Comparison of ENCODE assay signal across 23 mouse cellular contexts in the genomic region with DNA sequence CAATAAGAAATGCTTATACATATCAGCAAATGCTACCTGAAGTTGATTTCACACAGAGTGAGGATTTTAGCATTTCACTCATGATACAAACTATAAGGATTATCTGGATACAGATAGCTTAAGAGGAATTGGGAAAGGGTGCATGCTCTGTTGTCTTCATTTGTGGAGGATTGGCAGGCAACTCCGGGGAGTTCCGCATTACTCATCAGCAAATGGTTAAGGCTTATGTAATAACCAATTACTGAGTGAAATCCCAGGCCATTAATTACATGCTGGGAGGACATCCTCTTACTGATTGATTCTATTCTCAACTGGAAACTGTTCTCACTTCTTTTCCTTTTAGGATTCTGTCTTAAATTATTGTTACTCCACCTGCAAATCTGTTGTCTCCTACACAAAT.
DNase-seq lines count a peak whose midpoint lies in the region; ATAC-seq and TF ChIP-seq lines count a peak whose summit lies in the region.
"Had no signal": no experiment of that assay in that cellular context is flagged by ENCODE, and none has a peak within 500 bp of the region (broad histone marks: within the 10 kb centered on the region; RNA-seq: fewer than 3 reads in every experiment).

No protein-coding gene starts in this region.

- no peaks in the 10 kb centered on the region for H3K36me3 ChIP-seq in forebrain, embryonic 15.5 days
- no peaks in the 10 kb centered on the region for H3K36me3 ChIP-seq in forebrain, embryonic 10.5 days (replicated peaks)
- no peaks in the 10 kb centered on the region for H3K36me3 ChIP-seq in midbrain, postnatal 0 days (ENCODE audit: insufficient read depth, low read length)
- H3K36me3 ChIP-seq in midbrain, embryonic 16.5 days (ENCODE audit: control insufficient read depth, insufficient read depth, low read length) = no peaks in the 10 kb centered on the region
- no peaks in the 10 kb centered on the region for H3K36me3 ChIP-seq in kidney, adult 2 months (ENCODE audit: control insufficient read depth, insufficient read depth, low read length)
- H3K36me3 ChIP-seq: embryonic facial prominence, embryonic 13.5 days; hindbrain, embryonic 10.5 days; midbrain, embryonic 12.5 days; neural tube, embryonic 15.5 days had no signal

- WGBS in forebrain, embryonic 15.5 days = 15% methylated on average over 2 of the region's 2 CpGs
- WGBS in forebrain, embryonic 10.5 days = 79% methylated on average over 2 of the region's 2 CpGs
- 71% methylated on average over 2 of the region's 2 CpGs for WGBS in midbrain, postnatal 0 days
- 61% methylated on average over 2 of the region's 2 CpGs for WGBS in midbrain, embryonic 16.5 days
- whole genome bisulfite sequencing in kidney, adult 2 months = 79% methylated on average over 2 of the region's 2 CpGs

- TF ChIP-seq POLR2A in kidney, adult 2 months (IDR thresholded peaks at IDR 0.05; ENCODE audit: low read depth, low read length) = no peak

- ATAC-seq in forebrain, embryonic 15.5 days (replicated peaks) = 0 out of 2 replicates have a peak, but pooled peaks have one; percentile 51
- ATAC-seq in midbrain, postnatal 0 days (ENCODE audit: low FRiP score) = no peak
- ATAC-seq in midbrain, embryonic 16.5 days = no peak
- ATAC-seq: CD4-positive, CD25-positive, alpha-beta regulatory T cell, adult 4 months; lung, postnatal 0 days; Patski had no signal

- no peak overlapping the region for H3K27ac ChIP-seq in forebrain, embryonic 15.5 days (replicated peaks)
- no peak overlapping the region for H3K27ac ChIP-seq in forebrain, embryonic 10.5 days
- H3K27ac ChIP-seq in midbrain, postnatal 0 days (ENCODE audit: low read depth, low read length) = no peak overlapping the region
- H3K27ac ChIP-seq in midbrain, embryonic 16.5 days (ENCODE audit: low read length) = no peak overlapping the region
- H3K27ac ChIP-seq in kidney, adult 2 months (ENCODE audit: insufficient read depth, low read depth, low read length) = no peak overlapping the region
- H3K27ac ChIP-seq: embryonic facial prominence, embryonic 13.5 days; hindbrain, embryonic 10.5 days; midbrain, embryonic 12.5 days; neural tube, embryonic 15.5 days; stomach, postnatal 0 days had no signal

- TF ChIP-seq CTCF in midbrain, postnatal 0 days (IDR thresholded peaks at IDR 0.05) = no peak
- no peak for TF ChIP-seq CTCF in kidney, adult 2 months (conservative IDR thresholded peaks at IDR 0.05; ENCODE audit: insufficient read depth, insufficient read length, low read depth, low read length)

- H3K9me3 ChIP-seq in forebrain, embryonic 15.5 days = no peaks in the 10 kb centered on the region
- no peaks in the 10 kb centered on the region for H3K9me3 ChIP-seq in forebrain, embryonic 10.5 days
- no peaks in the 10 kb centered on the region for H3K9me3 ChIP-seq in midbrain, postnatal 0 days (ENCODE audit: low read length)
- no peaks in the 10 kb centered on the region for H3K9me3 ChIP-seq in midbrain, embryonic 16.5 days (replicated peaks; ENCODE audit: control insufficient read depth, low read length, poor library complexity, severe bottlenecking)
- H3K9me3 ChIP-seq: embryonic facial prominence, embryonic 13.5 days; hindbrain, embryonic 10.5 days; midbrain, embryonic 12.5 days; neural tube, embryonic 15.5 days had no signal

- H3K4me2 ChIP-seq in forebrain, embryonic 15.5 days (replicated peaks) = no peak overlapping the region
- H3K4me2 ChIP-seq in midbrain, postnatal 0 days (ENCODE audit: low read depth, low read length, poor library complexity, severe bottlenecking) = no peak overlapping the region
- H3K4me2 ChIP-seq in midbrain, embryonic 16.5 days (ENCODE audit: low read length) = no peak overlapping the region
- H3K4me2 ChIP-seq: embryonic facial prominence, embryonic 13.5 days; heart, embryonic 11.5 days; midbrain, embryonic 12.5 days; neural tube, embryonic 15.5 days had no signal

- DNase-seq in forebrain, embryonic 10.5 days (ENCODE audit: extremely low spot score, low spot score) = no peak
- peak; percentile 19 for DNase-seq in midbrain, postnatal 0 days (ENCODE audit: low spot score)
- peak; percentile 43 for DNase-seq in layer of hippocampus, adult 9-11 months
- peak; percentile 12 for DNase-seq in telencephalon, adult 2 months (ENCODE audit: low read depth, low spot score)
- no peak for DNase-seq in kidney, adult 2 months
- DNase-seq in kidney, postnatal 4 days = no peak
- DNase-seq: adrenal gland, postnatal 36 days; cerebellum, adult 11-12 months; gastrocnemius, postnatal 14 days; heart, adult 11 months; heart, postnatal 10 days; kidney, adult 11 months had no signal

- H3K9ac ChIP-seq in forebrain, embryonic 15.5 days (replicated peaks) = no peak overlapping the region
- no peak overlapping the region for H3K9ac ChIP-seq in midbrain, postnatal 0 days (replicated peaks; ENCODE audit: low read length, poor library complexity, severe bottlenecking)
- no peak overlapping the region for H3K9ac ChIP-seq in midbrain, embryonic 16.5 days (ENCODE audit: low read depth, low read length)
- H3K9ac ChIP-seq: embryonic facial prominence, embryonic 13.5 days; midbrain, embryonic 12.5 days; neural tube, embryonic 15.5 days had no signal

- H3K4me3 ChIP-seq in forebrain, embryonic 15.5 days = no peak overlapping the region
- H3K4me3 ChIP-seq in forebrain, embryonic 10.5 days = no peak overlapping the region
- no peak overlapping the region for H3K4me3 ChIP-seq in midbrain, postnatal 0 days (ENCODE audit: low read depth, low read length)
- H3K4me3 ChIP-seq in midbrain, embryonic 16.5 days (ENCODE audit: low read depth, low read length) = no peak overlapping the region
- H3K4me3 ChIP-seq in kidney, adult 2 months (ENCODE audit: insufficient read depth, low read depth, low read length) = no peak overlapping the region
- H3K4me3 ChIP-seq: embryonic facial prominence, embryonic 13.5 days; hindbrain, embryonic 10.5 days; midbrain, embryonic 12.5 days; neural tube, embryonic 15.5 days had no signal

- no peaks in the 10 kb centered on the region for H3K4me1 ChIP-seq in forebrain, embryonic 15.5 days
- H3K4me1 ChIP-seq in forebrain, embryonic 10.5 days = no peaks in the 10 kb centered on the region
- H3K4me1 ChIP-seq in midbrain, postnatal 0 days (ENCODE audit: insufficient read depth, low read length) = no peaks in the 10 kb centered on the region
- H3K4me1 ChIP-seq in midbrain, embryonic 16.5 days (ENCODE audit: control insufficient read depth, insufficient read depth, low read length) = no peaks in the 10 kb centered on the region
- no peaks in the 10 kb centered on the region for H3K4me1 ChIP-seq in kidney, adult 2 months (ENCODE audit: control insufficient read depth, insufficient read depth, low read length)
- H3K4me1 ChIP-seq: embryonic facial prominence, embryonic 13.5 days; hindbrain, embryonic 10.5 days; midbrain, embryonic 12.5 days; neural tube, embryonic 15.5 days had no signal

- H3K27me3 ChIP-seq in forebrain, embryonic 15.5 days = no peaks in the 10 kb centered on the region
- no peaks in the 10 kb centered on the region for H3K27me3 ChIP-seq in forebrain, embryonic 10.5 days (ENCODE audit: poor library complexity, severe bottlenecking)
- no peaks in the 10 kb centered on the region for H3K27me3 ChIP-seq in midbrain, postnatal 0 days (ENCODE audit: insufficient read depth, low read length)
- no peaks in the 10 kb centered on the region for H3K27me3 ChIP-seq in midbrain, embryonic 16.5 days (ENCODE audit: control insufficient read depth, insufficient read depth, low read depth, low read length)
- no peaks in the 10 kb centered on the region for H3K27me3 ChIP-seq in kidney, adult 2 months (replicated peaks; ENCODE audit: control insufficient read depth, insufficient read depth, low read length)
- H3K27me3 ChIP-seq: embryonic facial prominence, embryonic 13.5 days; midbrain, embryonic 12.5 days; neural tube, embryonic 15.5 days; Patski had no signal

Comparison
In these comparisons a context has a peak if more than half of its experiments do, and no peak if none do; other contexts are left out.
1. DNase-seq: peak in midbrain, postnatal 0 days (single experiment), layer of hippocampus, adult 9-11 months (single experiment) and telencephalon, adult 2 months (single experiment); none in forebrain, embryonic 10.5 days (single experiment), kidney, adult 2 months (single experiment) and kidney, postnatal 4 days (0 of 2).